Mouse (Mus musculus): ENCODE data around the gene Plscr4.

The Plscr4 gene

DNA sequence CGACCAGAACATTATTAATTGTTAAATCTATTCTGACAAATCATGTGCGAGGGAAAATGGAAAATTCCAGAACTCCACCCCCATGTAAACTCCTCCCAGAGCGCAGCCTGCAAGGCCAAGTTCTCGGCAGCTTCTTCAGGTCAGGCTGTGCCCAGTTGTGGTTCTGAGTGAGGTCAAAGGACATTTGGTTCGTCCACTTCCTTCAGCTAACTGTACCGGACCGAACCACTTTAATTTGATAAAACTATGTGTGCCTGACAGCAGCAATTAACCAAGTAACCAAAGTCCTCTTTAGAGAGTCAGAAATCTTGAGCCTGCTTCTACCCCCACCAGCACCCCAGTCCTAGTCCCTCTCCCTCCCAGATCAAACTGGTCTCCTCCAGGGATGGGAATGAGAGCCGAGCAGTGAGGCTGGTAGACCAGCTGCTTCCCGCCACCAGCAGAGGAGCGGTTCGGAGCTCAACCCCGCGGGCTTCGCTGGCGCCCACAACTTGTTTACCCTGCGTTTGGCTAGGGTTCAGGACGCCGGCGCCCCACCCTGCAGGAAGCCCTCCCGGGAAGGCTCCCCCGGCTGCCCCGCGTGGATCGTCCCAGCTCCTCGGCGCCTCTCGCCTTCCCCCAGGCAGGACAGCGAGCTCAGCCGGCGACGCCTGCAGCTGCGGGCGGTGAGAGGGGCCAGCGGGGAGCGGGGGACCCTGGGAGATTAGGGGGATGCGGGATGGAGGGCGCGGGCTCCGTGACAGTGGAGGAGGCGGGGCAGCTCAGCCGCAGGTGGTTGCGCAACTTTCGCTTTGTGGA, at the start of gene Plscr4:
Gene Plscr4 (plus strand): TSS at position 113 of the 798 bp plus-strand sequence.
- peak; percentile 22 to 40 for DNase-seq (ENCODE audit: low spot score in 2 of 2)

GRCm38 (mm10) chr9:92410225-92410624, 46.9 kb upstream of the Plscr4 start:
- no peak for DNase-seq (ENCODE audit: low spot score in 2 of 2)

DNA sequence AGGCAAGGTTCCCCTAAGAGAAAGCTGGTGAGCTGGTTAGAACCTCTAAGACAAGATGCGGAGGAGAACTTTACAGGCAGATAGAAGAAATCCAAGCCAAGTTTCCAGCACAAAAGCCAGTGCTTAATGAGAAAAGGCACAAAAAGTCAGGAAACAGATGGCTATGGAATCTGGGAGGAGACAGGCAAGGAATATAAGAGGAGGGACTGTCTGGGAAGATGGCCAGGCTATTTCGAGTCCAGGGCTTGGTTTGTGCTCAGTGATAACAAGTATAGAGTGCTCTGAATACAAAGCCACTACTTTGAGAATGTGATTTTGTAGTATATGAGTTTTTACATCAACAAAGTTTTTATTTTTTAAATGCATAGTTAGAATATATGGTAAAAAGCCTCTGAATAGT, 45.1 kb upstream of the Plscr4 start:
- peak; percentile 28 to 47 for DNase-seq (ENCODE audit: low spot score in 2 of 2)

GRCm38 (mm10) chr9:92413684-92414083, 43.5 kb upstream of the Plscr4 start:
- no peak for DNase-seq (ENCODE audit: low spot score in 2 of 2)

DNA sequence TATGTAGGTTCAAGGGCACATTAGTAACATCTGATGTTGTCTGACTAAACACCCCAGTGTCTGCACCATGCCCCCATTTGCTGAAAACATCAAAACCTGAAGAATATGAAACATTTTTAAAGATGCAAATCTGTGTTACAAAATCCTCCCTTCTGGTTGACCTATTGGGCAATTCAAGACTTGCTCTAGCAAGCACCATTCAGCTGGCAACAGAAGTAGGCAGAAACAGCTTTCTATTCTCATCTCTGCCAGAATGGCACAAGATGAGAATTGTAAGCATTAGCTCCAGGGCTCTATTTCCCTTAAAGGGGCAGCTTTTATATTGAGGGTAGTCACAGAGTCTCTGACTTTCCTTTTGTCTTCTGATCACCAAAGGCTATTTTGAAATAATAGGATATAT, 19.4 kb upstream of the Plscr4 start:
- no peak for DNase-seq (ENCODE audit: low spot score in 2 of 2)

- DNase-seq (ENCODE audit: low spot score in 2 of 2) = no peak
Measured at GRCm38 (mm10) chr9:92441468-92441867, 15.7 kb upstream of the Plscr4 start.

DNA sequence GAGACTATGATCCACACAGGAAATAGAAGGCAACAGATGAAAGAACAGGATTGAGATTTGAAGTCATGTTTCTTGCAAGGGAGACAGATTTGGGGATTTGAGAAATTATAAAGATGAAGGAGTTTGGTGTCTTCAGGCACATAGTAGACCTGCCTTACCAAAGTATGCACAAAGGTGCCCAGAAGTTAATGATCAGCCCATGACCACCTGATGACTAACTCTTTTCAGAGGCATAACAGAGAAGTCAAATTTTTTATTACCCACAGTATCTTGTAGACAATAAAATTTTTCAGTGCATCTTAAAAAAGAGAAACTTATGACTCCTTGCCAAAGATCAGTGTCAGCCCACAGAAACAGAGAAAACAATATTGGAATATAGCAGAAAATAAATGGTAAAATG, 12.6 kb upstream of the Plscr4 start:
- DNase-seq (ENCODE audit: low spot score in 2 of 2) = no peak

DNA sequence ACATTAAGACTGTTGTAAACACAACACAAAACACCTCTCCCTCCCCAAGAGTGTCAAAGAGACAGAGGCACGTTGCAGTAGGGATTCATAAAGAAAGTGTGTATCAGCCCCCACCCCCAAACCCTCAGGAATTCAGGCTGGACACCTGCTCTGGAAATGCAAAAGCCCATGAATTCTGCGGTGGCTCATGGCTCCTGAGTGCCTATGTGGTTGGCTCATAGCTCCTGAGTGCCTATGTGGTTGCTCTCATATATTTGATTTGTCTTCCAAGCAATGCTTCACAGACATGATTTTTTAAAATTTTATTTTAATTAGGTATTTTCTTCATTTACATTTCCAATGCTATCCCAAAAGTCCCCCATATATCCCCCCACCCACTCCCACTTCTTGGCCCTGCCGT, 568 bp upstream of the Plscr4 start:
- no peak for DNase-seq (ENCODE audit: low spot score in 2 of 2)

DNA sequence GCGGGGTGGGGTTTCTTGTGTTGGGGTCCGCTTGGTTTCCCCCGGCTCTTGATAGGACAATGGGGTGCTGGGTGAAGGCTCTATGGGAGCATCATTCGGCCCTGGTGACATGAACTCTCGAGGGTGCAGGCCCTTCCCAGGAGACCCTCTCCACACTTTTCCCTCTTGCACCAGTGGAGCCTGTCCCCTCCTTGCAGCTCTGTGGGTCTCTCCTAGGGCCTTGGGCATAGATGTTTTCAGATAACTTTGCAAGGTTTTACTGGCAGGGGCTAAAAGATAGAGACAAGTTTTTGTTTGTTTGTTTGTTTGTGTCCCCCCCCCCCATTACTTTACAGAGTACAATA, 858 bp downstream of the Plscr4 start:
- no peak for DNase-seq (ENCODE audit: low spot score in 2 of 2)

DNA sequence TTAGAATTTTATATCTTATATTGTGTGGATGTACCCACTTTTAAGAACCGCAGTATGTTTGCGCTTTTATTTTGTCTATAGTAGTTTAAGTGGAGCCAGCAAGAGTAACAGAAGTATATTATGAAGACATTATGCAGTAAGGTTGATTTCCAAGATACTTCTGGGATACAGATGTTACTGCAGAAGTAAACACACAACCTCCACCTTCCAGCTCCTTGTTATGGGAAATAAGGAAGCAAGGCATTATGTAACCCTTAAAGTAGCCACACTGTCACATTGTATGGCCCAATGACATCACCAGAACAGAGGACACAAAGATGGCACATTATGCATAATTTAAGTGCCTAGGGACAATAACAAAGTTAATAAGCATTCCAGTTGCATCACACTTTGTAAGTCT, 1.2 kb downstream of the Plscr4 start:
- no peak for DNase-seq (ENCODE audit: low spot score in 2 of 2)

DNA sequence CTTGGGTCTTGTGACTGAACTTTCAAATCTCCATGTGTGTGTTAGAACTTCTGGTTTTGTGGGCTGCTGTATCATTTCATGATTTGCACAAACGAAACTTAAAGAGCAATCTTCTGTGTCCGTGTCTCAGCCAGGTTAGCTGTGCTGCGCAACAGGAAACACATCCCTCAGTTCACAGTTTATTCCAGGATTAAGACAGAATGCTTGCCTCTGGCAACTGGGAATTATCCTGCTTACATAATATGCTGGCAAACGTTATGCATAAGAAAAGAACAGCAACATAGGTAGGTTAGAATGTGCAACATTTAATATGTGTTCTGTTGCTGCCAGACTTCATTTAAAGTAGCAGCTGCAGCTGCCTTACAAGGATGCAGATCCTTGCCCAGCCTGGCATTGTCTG, 10.6 kb downstream of the Plscr4 start:
- no peak for DNase-seq (ENCODE audit: low spot score in 2 of 2)

- no peak for DNase-seq (ENCODE audit: low spot score in 2 of 2)
Measured at GRCm38 (mm10) chr9:92472256-92472855, 15.2 kb downstream of the Plscr4 start.

DNA sequence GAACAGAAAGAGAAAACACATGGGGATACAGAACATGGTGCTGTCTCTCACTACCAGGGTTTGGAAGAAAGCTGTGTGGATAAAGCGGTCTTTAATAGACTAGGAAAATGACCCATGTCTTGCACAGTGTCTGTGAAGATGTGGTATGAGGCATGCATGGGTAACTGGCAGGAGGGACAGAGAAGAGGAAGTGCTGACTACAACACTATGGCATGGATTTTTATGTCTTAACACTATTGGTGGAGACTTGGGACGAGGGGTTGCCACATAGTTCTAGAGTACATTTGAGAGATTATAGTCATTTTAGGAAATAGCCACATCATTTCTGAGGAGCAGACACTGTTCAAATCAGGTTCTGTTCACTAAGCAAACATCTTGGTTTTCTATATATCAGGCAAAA, 16.0 kb downstream of the Plscr4 start:
- DNase-seq (ENCODE audit: low spot score in 2 of 2) = no peak

DNA sequence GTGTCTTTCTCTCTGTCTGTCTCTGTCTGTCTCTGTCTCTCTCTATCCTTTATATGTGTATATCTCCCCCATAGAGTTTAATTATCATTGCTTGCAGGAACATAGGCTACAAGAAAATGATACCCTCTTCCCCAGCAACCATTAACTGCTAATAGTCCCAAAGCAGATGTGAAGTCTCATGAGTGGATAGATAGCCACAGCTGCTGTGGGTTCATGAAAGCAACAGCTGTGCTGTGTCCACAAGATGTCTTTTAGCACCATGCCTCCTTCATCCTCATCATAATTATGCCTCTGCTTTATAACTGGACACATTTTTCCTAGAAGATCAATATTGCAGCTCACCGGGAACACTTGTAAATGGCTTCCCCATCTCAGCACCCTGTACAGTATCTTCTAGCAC, 17.1 kb downstream of the Plscr4 start:
- no peak for DNase-seq (ENCODE audit: low spot score in 2 of 2)

GRCm38 (mm10) chr9:92481663-92482062, 24.5 kb downstream of the Plscr4 start:
- no peak for DNase-seq (ENCODE audit: low spot score in 2 of 2)

- no peak for DNase-seq (ENCODE audit: low spot score in 2 of 2)
Measured at GRCm38 (mm10) chr9:92482551-92482950, 25.4 kb downstream of the Plscr4 start.

GRCm38 (mm10) chr9:92484710-92485267, 27.6 kb downstream of the Plscr4 start:
- DNase-seq (ENCODE audit: low spot score in 2 of 2) = no peak

DNA sequence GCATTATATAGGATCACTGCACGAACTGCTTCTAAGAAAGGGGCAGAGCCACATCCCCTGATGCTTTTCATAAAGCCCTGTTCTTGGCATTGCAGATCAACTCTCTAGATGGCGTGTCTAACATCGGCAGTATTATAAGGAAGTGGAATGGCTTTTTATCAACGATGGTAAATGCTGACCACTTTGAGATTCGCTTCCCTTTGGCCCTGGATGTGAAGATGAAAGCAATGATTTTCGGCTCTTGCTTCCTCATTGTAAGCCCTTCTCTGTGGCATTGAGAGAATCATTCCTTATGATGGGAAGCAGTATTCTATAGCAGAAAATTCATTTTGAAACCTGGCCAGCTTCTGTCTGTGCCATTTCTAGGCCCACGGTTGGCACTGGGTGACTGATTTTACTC, 32.7 kb downstream of the Plscr4 start:
- no peak for DNase-seq (ENCODE audit: low spot score in 2 of 2)

GRCm38 (mm10) chr9:92490319-92490718, 33.1 kb downstream of the Plscr4 start:
- no peak for DNase-seq (ENCODE audit: low spot score in 2 of 2)

- DNase-seq (ENCODE audit: low spot score in 2 of 2) = no peak
Measured at GRCm38 (mm10) chr9:92491274-92491673, 34.1 kb downstream of the Plscr4 start.

DNA sequence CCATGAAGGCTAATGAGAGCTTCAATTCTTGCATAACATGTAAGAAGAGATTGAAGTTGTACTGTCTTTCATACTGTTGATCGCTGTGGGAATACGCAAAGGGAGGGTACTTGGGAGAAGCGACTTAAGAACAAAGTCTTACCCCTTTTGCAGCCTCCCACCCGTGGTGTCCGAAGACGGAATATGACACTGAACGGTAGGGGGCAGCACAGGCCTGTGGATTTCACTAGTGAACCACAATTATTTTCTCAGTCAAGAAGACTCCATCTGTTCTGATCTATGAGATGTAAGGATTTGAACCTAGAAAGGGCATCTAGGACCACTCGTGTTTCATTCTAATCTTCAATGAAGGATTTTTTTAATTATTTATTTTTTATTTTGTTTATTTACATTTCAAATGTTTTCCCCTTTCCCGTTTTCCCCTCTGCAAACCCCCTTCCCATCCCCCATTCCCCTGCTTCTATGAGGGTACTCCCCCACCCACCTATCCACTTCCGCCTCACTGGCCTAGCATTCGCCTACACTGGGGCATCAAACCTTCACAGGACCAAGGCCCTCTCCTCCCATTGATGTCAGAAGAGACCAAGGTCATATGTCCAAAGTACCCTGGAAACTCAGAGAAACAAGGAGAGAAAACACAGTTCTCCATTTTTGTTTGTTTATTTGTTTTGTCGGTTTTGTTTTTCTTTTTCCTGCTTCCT, 42.7 kb downstream of the Plscr4 start:
- peak; percentile 57 to 87 for DNase-seq (ENCODE audit: low spot score in 2 of 2)

- DNase-seq (ENCODE audit: low spot score in 2 of 2) = no peak
Measured at GRCm38 (mm10) chr9:92504256-92504655, 47.1 kb downstream of the Plscr4 start.

GRCm38 (mm10) chr9:92504889-92505288, 47.7 kb downstream of the Plscr4 start:
- no peak for DNase-seq (ENCODE audit: low spot score in 2 of 2)

All from right cerebral cortex, postnatal 10 days (tissue).